In genomic region chr1:133416472-133416871, GRCm38 (mm10) we compare ENCODE assay signal across 27 mouse cellular contexts. TPM values are rescaled to one million over a fixed set of nuclear protein-coding genes. Genes with fewer than 3 reads are reported as not detected.
DNase-seq lines count a peak whose midpoint lies in the region; ATAC-seq and TF ChIP-seq lines count a peak whose summit lies in the region.
"Had no signal": no experiment of that assay in that cellular context is flagged by ENCODE, and none has a peak within 500 bp of the region (broad histone marks: within the 10 kb centered on the region; RNA-seq: fewer than 3 reads in every experiment).

No protein-coding gene starts in this region.

- H3K9ac ChIP-seq in kidney, embryonic 16.5 days (replicated peaks; ENCODE audit: low read length), result 0 out of 2 replicates have a peak overlapping the region, but pooled peaks have one; percentile 5
- H3K9ac ChIP-seq in midbrain, embryonic 16.5 days (ENCODE audit: low read depth, low read length), result no peak overlapping the region
- H3K9ac ChIP-seq: embryonic facial prominence, embryonic 13.5 days; forebrain, embryonic 12.5 days; hindbrain, embryonic 15.5 days; limb, embryonic 15.5 days; liver, embryonic 15.5 days; midbrain, embryonic 15.5 days; stomach, embryonic 15.5 days had no signal

- no peaks in the 10 kb centered on the region for H3K27me3 ChIP-seq in kidney, embryonic 16.5 days (ENCODE audit: insufficient read depth, low read length)
- no peaks in the 10 kb centered on the region for H3K27me3 ChIP-seq in midbrain, embryonic 10.5 days (ENCODE audit: low read depth, poor library complexity, severe bottlenecking)
- H3K27me3 ChIP-seq in midbrain, embryonic 16.5 days (ENCODE audit: control insufficient read depth, insufficient read depth, low read depth, low read length), result no peaks in the 10 kb centered on the region
- H3K27me3 ChIP-seq: hindbrain, embryonic 15.5 days; midbrain, embryonic 15.5 days; stomach, embryonic 15.5 days had no signal

- H3K4me2 ChIP-seq in kidney, embryonic 16.5 days (replicated peaks; ENCODE audit: low read depth, low read length), result no peak overlapping the region
- H3K4me2 ChIP-seq in midbrain, embryonic 16.5 days (ENCODE audit: low read length), result no peak overlapping the region
- H3K4me2 ChIP-seq: embryonic facial prominence, embryonic 13.5 days; forebrain, embryonic 12.5 days; hindbrain, embryonic 15.5 days; limb, embryonic 15.5 days; liver, embryonic 15.5 days; midbrain, embryonic 15.5 days had no signal

- H3K4me1 ChIP-seq in kidney, embryonic 16.5 days (ENCODE audit: insufficient read depth, low read length), result peaks cover 99% of the 10 kb centered on the region
- H3K4me1 ChIP-seq in midbrain, embryonic 10.5 days, result peaks cover 100% of the 10 kb centered on the region
- peaks cover 5% of the 10 kb centered on the region for H3K4me1 ChIP-seq in midbrain, embryonic 16.5 days (ENCODE audit: control insufficient read depth, insufficient read depth, low read length)

- TF ChIP-seq CTCF in gastrocnemius, adult 2 months (IDR thresholded peaks at IDR 0.05), result no peak

- DNase-seq in gastrocnemius, adult 2 months, result no peak
- no peak for DNase-seq in gastrocnemius, postnatal 10 days
- no peak for DNase-seq in kidney, postnatal 10 days
- DNase-seq in midbrain, embryonic 10.5 days (ENCODE audit: low spot score), result no peak
- peak; percentile 73 for DNase-seq in ZHBTc4 (ENCODE audit: low read depth, low spot score)
- no peak for DNase-seq in spleen, postnatal 14 days (ENCODE audit: low spot score in 2 of 2)
- DNase-seq: adrenal gland, adult 2 months; cerebellum, adult 8-10 months; cerebellum, postnatal 36 days; embryo, embryonic 11 days; left cerebral cortex, postnatal 4 days; lung, postnatal 4 days; right cerebral cortex, adult 18-20 months; right cerebral cortex, postnatal 4 days; thymus, postnatal 14 days had no signal

- WGBS in kidney, embryonic 16.5 days, result 85% methylated on average over 7 of the region's 7 CpGs
- 93% methylated on average over 7 of the region's 7 CpGs for WGBS in midbrain, embryonic 10.5 days
- WGBS in midbrain, embryonic 16.5 days, result 95% methylated on average over 7 of the region's 7 CpGs

- H3K27ac ChIP-seq in gastrocnemius, adult 2 months, result peak overlapping the region; percentile 91
- H3K27ac ChIP-seq in kidney, embryonic 16.5 days (ENCODE audit: low read length), result no peak overlapping the region
- peak overlapping the region; percentile 89; the same call in 1 of the 2 replicates for H3K27ac ChIP-seq in midbrain, embryonic 10.5 days (replicated peaks)
- no peak overlapping the region for H3K27ac ChIP-seq in midbrain, embryonic 16.5 days (ENCODE audit: low read length)
- H3K27ac ChIP-seq: embryonic facial prominence, embryonic 13.5 days; forebrain, embryonic 12.5 days; hindbrain, embryonic 15.5 days; limb, embryonic 15.5 days; liver, embryonic 15.5 days; midbrain, embryonic 15.5 days had no signal

- H3K9me3 ChIP-seq in kidney, embryonic 16.5 days (ENCODE audit: low read length), result no peaks in the 10 kb centered on the region
- H3K9me3 ChIP-seq in midbrain, embryonic 10.5 days (replicated peaks), result no peaks in the 10 kb centered on the region
- H3K9me3 ChIP-seq in midbrain, embryonic 16.5 days (replicated peaks; ENCODE audit: control insufficient read depth, low read length, poor library complexity, severe bottlenecking), result no peaks in the 10 kb centered on the region
- H3K9me3 ChIP-seq: embryonic facial prominence, embryonic 13.5 days; forebrain, embryonic 12.5 days; hindbrain, embryonic 15.5 days; limb, embryonic 15.5 days; liver, embryonic 15.5 days; midbrain, embryonic 15.5 days; stomach, embryonic 15.5 days had no signal

- intact Hi-C loops in gastrocnemius, adult 2 months (cut with DNase I), result no loop called here

- peak overlapping the region; percentile 19 for H3K4me3 ChIP-seq in gastrocnemius, adult 2 months
- no peak overlapping the region for H3K4me3 ChIP-seq in kidney, embryonic 16.5 days (ENCODE audit: low read length)
- no peak overlapping the region for H3K4me3 ChIP-seq in midbrain, embryonic 10.5 days
- H3K4me3 ChIP-seq in midbrain, embryonic 16.5 days (ENCODE audit: low read depth, low read length), result no peak overlapping the region
- H3K4me3 ChIP-seq: embryonic facial prominence, embryonic 13.5 days; erythroblast, embryonic 14.5 days; forebrain, embryonic 12.5 days; hindbrain, embryonic 15.5 days; limb, embryonic 15.5 days; liver, embryonic 15.5 days; midbrain, embryonic 15.5 days; myocyte; stomach, embryonic 15.5 days had no signal

- ATAC-seq in kidney, embryonic 16.5 days (ENCODE audit: low FRiP score, low TSS enrichment), result no peak
- ATAC-seq in midbrain, embryonic 16.5 days, result no peak
- ATAC-seq: midbrain, embryonic 15.5 days had no signal

- no peaks in the 10 kb centered on the region for H3K36me3 ChIP-seq in kidney, embryonic 16.5 days (ENCODE audit: insufficient read depth, low read length)
- H3K36me3 ChIP-seq in midbrain, embryonic 10.5 days, result peaks cover 14% of the 10 kb centered on the region
- H3K36me3 ChIP-seq in midbrain, embryonic 16.5 days (ENCODE audit: control insufficient read depth, insufficient read depth, low read length), result no peaks in the 10 kb centered on the region
- H3K36me3 ChIP-seq: embryonic facial prominence, embryonic 13.5 days; forebrain, embryonic 12.5 days; hindbrain, embryonic 15.5 days; limb, embryonic 15.5 days; liver, embryonic 15.5 days; midbrain, embryonic 15.5 days; stomach, embryonic 15.5 days had no signal

RNA-seq across cellular contexts. Expression of gene Sox13, which starts 7.7 kb away (rescaled TPM):
- 10 to 100 TPM in 1 of 2 experiments, 1 to 10 TPM in 1; 8.9 to 12.4 TPM for total RNA-seq in gastrocnemius, adult 2 months (2021)
- total RNA-seq in gastrocnemius, postnatal 10 days (2021), result 10 to 100 TPM; 10.1 to 15.9 TPM
- 11.5 and 12.8 TPM in 2 replicates for polyA plus RNA-seq in kidney, embryonic 16.5 days (2015; fragmentation: Nextera tagmentation; extraction: Ambion mirVana)
- polyA plus RNA-seq in midbrain, embryonic 10.5 days (2016; fragmentation: Nextera tagmentation; extraction: Ambion mirVana), result 28.5 and 32.0 TPM in 2 replicates
- polyA plus RNA-seq in midbrain, embryonic 16.5 days (2015; fragmentation: Nextera tagmentation; extraction: Ambion mirVana), result 5.3 and 7.4 TPM in 2 replicates

RNA-seq across cellular contexts. Expression of gene Etnk2, which starts 53.1 kb away (rescaled TPM):
- under 1 TPM; 0.10 to 0.20 TPM for total RNA-seq in gastrocnemius, adult 2 months (2021)
- total RNA-seq in gastrocnemius, postnatal 10 days (2021), result under 1 TPM; 0.19 to 0.47 TPM
- polyA plus RNA-seq in kidney, embryonic 16.5 days (2015; fragmentation: Nextera tagmentation; extraction: Ambion mirVana), result 3.9 and 4.9 TPM in 2 replicates
- 3.4 and 3.9 TPM in 2 replicates for polyA plus RNA-seq in midbrain, embryonic 10.5 days (2016; fragmentation: Nextera tagmentation; extraction: Ambion mirVana)
- polyA plus RNA-seq in midbrain, embryonic 16.5 days (2015; fragmentation: Nextera tagmentation; extraction: Ambion mirVana), result 24.6 and 26.5 TPM in 2 replicates
- total RNA-seq: megakaryocyte-erythroid progenitor cell, adult 5-6 weeks had no signal
- polyA plus RNA-seq: erythroblast, embryonic 14.5 days had no signal

Comparison
In these comparisons a context has a peak if more than half of its experiments do, and no peak if none do; other contexts are left out.
1. H3K27ac ChIP-seq: peak in gastrocnemius, adult 2 months (single experiment) and midbrain, embryonic 10.5 days (single experiment); none in kidney, embryonic 16.5 days (single experiment) and midbrain, embryonic 16.5 days (single experiment).